Mouse (Mus musculus) embryonic facial prominence, embryonic 11.5 days (tissue): ENCODE measurements around the gene Olfr790. TPM values are rescaled to one million over a fixed set of nuclear protein-coding genes. Genes with fewer than 3 reads are reported as not detected.

Experiments
- ATAC-seq: fragments of 200-750 bp; cut with Nextera tagmentation; replicated peaks from 2 replicates; pipeline ENCODE4 v1.8.0; 2017; ENCODE audit warnings: low read depth; ENCODE audit not compliant: insufficient number of reproducible peaks, low FRiP score, low TSS enrichment
- DNase-seq: peaks from one replicate; pipeline ENCODE4 v3.0.0-alpha.2; 2015; ENCODE audit warnings: low spot score
- H3K27ac ChIP-seq: fragments of 300-500 bp; sonication (generic); replicated peaks from 2 replicates; pipeline ENCODE4 v1.5.1; 2014; ENCODE audit warnings: mild to moderate bottlenecking, low read depth, low read length, control low read depth
- H3K27me3 ChIP-seq: fragments of 300-500 bp; sonication (generic); 2 replicates; pipeline ENCODE4 v1.6.1; 2014; ENCODE audit warnings: mild to moderate bottlenecking, low read length, moderate library complexity, mixed read lengths; ENCODE audit not compliant: control insufficient read depth, insufficient read depth
- H3K36me3 ChIP-seq: fragments of 300-500 bp; sonication (generic); replicated peaks from 2 replicates; pipeline ENCODE4 v1.6.1; 2014; ENCODE audit warnings: low read depth, mild to moderate bottlenecking, low read length, moderate library complexity, mixed read lengths; ENCODE audit not compliant: control insufficient read depth, insufficient read depth
- H3K4me1 ChIP-seq: fragments of 300-500 bp; sonication (generic); 2 replicates; pipeline ENCODE4 v1.6.1; 2014; ENCODE audit warnings: low read length, mixed read lengths; ENCODE audit not compliant: control insufficient read depth, insufficient read depth
- H3K4me2 ChIP-seq: fragments of 300-500 bp; sonication (generic); 2 replicates; pipeline ENCODE4 v1.6.1; 2014; ENCODE audit warnings: low read depth, mild to moderate bottlenecking, control low read depth, low read length, moderate library complexity
- H3K4me3 ChIP-seq: fragments of 300-500 bp; sonication (generic); 2 replicates; pipeline ENCODE4 v1.5.1; 2014; ENCODE audit warnings: low read depth, low read length, control low read depth
- H3K9ac ChIP-seq: fragments of 300-500 bp; sonication (generic); replicated peaks from 2 replicates; pipeline ENCODE4 v1.6.1; 2014; ENCODE audit warnings: mild to moderate bottlenecking, control low read depth, low read length
- H3K9me3 ChIP-seq: fragments of 300-500 bp; sonication (generic); replicated peaks from 2 replicates; pipeline ENCODE4 v1.6.1; 2016; ENCODE audit warnings: mild to moderate bottlenecking, low read length, inconsistent platforms, mixed read lengths; ENCODE audit not compliant: control insufficient read depth
- WGBS: fragments of 180-500 bp; shearing (Covaris S2); extraction: QIAGEN DNeasy Blood & Tissue Kit; methylation state at CpG from one replicate; pipeline ENCODE4 v1.1.7; 2014; 5-methylcytosine and 5-hydroxymethylcytosine counted together
- polyA plus RNA-seq: library from polyadenylated mRNA; unstranded; fragments of >200 nt; fragmentation: Nextera tagmentation; extraction: Ambion mirVana; gene quantifications from 2 replicates; pipeline ENCODE4 v1.2.1, GENCODE M21; 2014

The Olfr790 gene
- polyA plus RNA-seq = not detected in 2 replicates

GRCm38 (mm10) chr10:129498192-129498591, at the start of gene Olfr790:
Gene Olfr790, plus strand, starts transcription at chr10:129498492.
- no peak within 1 kb of the TSS for H3K27ac ChIP-seq
- no peaks in the 10 kb centered on the region for H3K4me1 ChIP-seq
- H3K4me2 ChIP-seq = no peak within 1 kb of the TSS
- no peaks in the 10 kb centered on the region for H3K9me3 ChIP-seq
- H3K36me3 ChIP-seq = no peaks in the 10 kb centered on the region
- ATAC-seq = no peak
- H3K9ac ChIP-seq = no peak within 1 kb of the TSS
- no peak within 1 kb of the TSS for H3K4me3 ChIP-seq
- no peaks in the 10 kb centered on the region for H3K27me3 ChIP-seq
- no peak for DNase-seq

- H3K4me2 ChIP-seq = no peak within 1 kb of the TSS
- H3K27ac ChIP-seq = no peak within 1 kb of the TSS
- H3K27me3 ChIP-seq = no peaks in the 10 kb centered on the region
- no peak for DNase-seq
- no peak within 1 kb of the TSS for H3K4me3 ChIP-seq
- H3K9ac ChIP-seq = no peak within 1 kb of the TSS
- ATAC-seq = no peak
- no peaks in the 10 kb centered on the region for H3K9me3 ChIP-seq
- WGBS = 80% methylated on average over 3 of the region's 3 CpGs
- no peaks in the 10 kb centered on the region for H3K4me1 ChIP-seq
- H3K36me3 ChIP-seq = no peaks in the 10 kb centered on the region
Measured at GRCm38 (mm10) chr10:129461562-129461961, 36.7 kb upstream of the Olfr790 start, which contains the start of gene Olfr787. Gene Olfr787, plus strand, starts transcription at chr10:129461862.

- no peak within 1 kb of the TSS for H3K9ac ChIP-seq
- no peak for DNase-seq
- H3K9me3 ChIP-seq = no peaks in the 10 kb centered on the region
- H3K4me2 ChIP-seq = no peak within 1 kb of the TSS
- no peaks in the 10 kb centered on the region for H3K4me1 ChIP-seq
- no peak within 1 kb of the TSS for H3K27ac ChIP-seq
- no peaks in the 10 kb centered on the region for H3K27me3 ChIP-seq
- H3K36me3 ChIP-seq = no peaks in the 10 kb centered on the region
- ATAC-seq = no peak
- H3K4me3 ChIP-seq = no peak within 1 kb of the TSS
Measured at GRCm38 (mm10) chr10:129470698-129471097, 27.6 kb upstream of the Olfr790 start, which contains the start of gene Olfr788. Gene Olfr788, plus strand, starts transcription at chr10:129470998.

- H3K36me3 ChIP-seq = no peaks in the 10 kb centered on the region
- WGBS = 66% methylated on average over 2 of the region's 2 CpGs
- ATAC-seq = no peak
- no peak overlapping the region for H3K27ac ChIP-seq
- no peak overlapping the region for H3K9ac ChIP-seq
- DNase-seq = no peak
- no peaks in the 10 kb centered on the region for H3K4me1 ChIP-seq
- H3K4me2 ChIP-seq = no peak overlapping the region
- no peaks in the 10 kb centered on the region for H3K9me3 ChIP-seq
- H3K27me3 ChIP-seq = no peaks in the 10 kb centered on the region
- H3K4me3 ChIP-seq = no peak overlapping the region
Measured at GRCm38 (mm10) chr10:129473256-129473655, 25.0 kb upstream of the Olfr790 start.

GRCm38 (mm10) chr10:129473723-129474122, 24.6 kb upstream of the Olfr790 start:
- ATAC-seq = no peak
- no peak overlapping the region for H3K9ac ChIP-seq
- H3K9me3 ChIP-seq = no peaks in the 10 kb centered on the region
- H3K4me1 ChIP-seq = no peaks in the 10 kb centered on the region
- no peak for DNase-seq
- no peak overlapping the region for H3K4me2 ChIP-seq
- no peak overlapping the region for H3K27ac ChIP-seq
- no peaks in the 10 kb centered on the region for H3K36me3 ChIP-seq
- no peaks in the 10 kb centered on the region for H3K27me3 ChIP-seq
- H3K4me3 ChIP-seq = no peak overlapping the region

GRCm38 (mm10) chr10:129484452-129484851, 13.8 kb upstream of the Olfr790 start, which contains the start of gene Olfr789:
Gene Olfr789, plus strand, starts transcription at chr10:129484752.
- Histone ChIP-seq H3K9ac (no peak within 1 kb of the TSS), H3K27ac (no peak within 1 kb of the TSS), H3K4me1 (no peaks in the 10 kb centered on the region), H3K4me3 (no peak within 1 kb of the TSS), H3K27me3 (no peaks in the 10 kb centered on the region), H3K9me3 (no peaks in the 10 kb centered on the region), H3K4me2 (no peak within 1 kb of the TSS), H3K36me3 (no peaks in the 10 kb centered on the region)
- ATAC-seq = no peak
- 73% methylated on average over 2 of the region's 2 CpGs for WGBS
- no peak for DNase-seq

- no peak for ATAC-seq
- Histone ChIP-seq H3K9ac (no peak overlapping the region), H3K4me1 (no peaks in the 10 kb centered on the region), H3K36me3 (no peaks in the 10 kb centered on the region), H3K4me3 (no peak overlapping the region), H3K4me2 (no peak overlapping the region), H3K27ac (no peak overlapping the region), H3K27me3 (no peaks in the 10 kb centered on the region), H3K9me3 (no peaks in the 10 kb centered on the region)
- 72% methylated on average over 2 of the region's 2 CpGs for WGBS
- no peak for DNase-seq
Measured at GRCm38 (mm10) chr10:129490101-129490500, 8.2 kb upstream of the Olfr790 start.

- H3K4me1 ChIP-seq = no peaks in the 10 kb centered on the region
- no peak within 1 kb of the TSS for H3K4me2 ChIP-seq
- ATAC-seq (no peak), DNase-seq (no peak)
- H3K27ac ChIP-seq = no peak within 1 kb of the TSS
- no peaks in the 10 kb centered on the region for H3K9me3 ChIP-seq
- no peaks in the 10 kb centered on the region for H3K36me3 ChIP-seq
- WGBS = 79% methylated on average over 3 of the region's 3 CpGs
- H3K27me3 ChIP-seq = no peaks in the 10 kb centered on the region
- H3K9ac ChIP-seq = no peak within 1 kb of the TSS
- H3K4me3 ChIP-seq = no peak within 1 kb of the TSS
Measured at GRCm38 (mm10) chr10:129521492-129521891, 23.2 kb downstream of the Olfr790 start, which contains the start of gene Olfr791. Gene Olfr791, plus strand, starts transcription at chr10:129521792.
